28 mouse cellular contexts compared by ENCODE assay signal in genomic region chr1:186967201-186967812, GRCm38 (mm10). TPM values are rescaled to one million over a fixed set of nuclear protein-coding genes. Genes with fewer than 3 reads are reported as not detected.
A peak's percentile ranks its signal among the peaks of the same experiment; 100 is the strongest.
DNase-seq lines count a peak whose midpoint lies in the region; ATAC-seq and TF ChIP-seq lines count a peak whose summit lies in the region.
"Had no signal": no experiment of that assay in that cellular context is flagged by ENCODE, and none has a peak within 500 bp of the region (broad histone marks: within the 10 kb centered on the region; RNA-seq: fewer than 3 reads in every experiment).

TSS of gene D1Pas1 (plus strand) at chr1:186967416.

- no peaks in the 10 kb centered on the region for H3K36me3 ChIP-seq in heart, embryonic 15.5 days
- H3K36me3 ChIP-seq in ES-Bruce4 (ENCODE audit: control insufficient read depth, insufficient read depth, low read length, poor library complexity, severe bottlenecking), result no peaks in the 10 kb centered on the region
- H3K36me3 ChIP-seq: limb, embryonic 15.5 days; liver, embryonic 15.5 days; lung, embryonic 15.5 days had no signal

- no peak for ATAC-seq in heart, embryonic 15.5 days (replicated peaks; ENCODE audit: insufficient number of reproducible peaks, insufficient read depth, low FRiP score, low read depth)
- ATAC-seq in inflammation-experienced regulatory T-cells, adult 6 months, result no peak
- no peak for ATAC-seq in megakaryocyte progenitor cell, adult 5-6 weeks (replicated peaks; ENCODE audit: poor library complexity)
- ATAC-seq: forebrain, embryonic 13.5 days; hindbrain, postnatal 0 days; intestine, postnatal 0 days had no signal

- H3K9me3 ChIP-seq in heart, embryonic 15.5 days (replicated peaks), result peaks cover 15% of the 10 kb centered on the region
- peaks cover 13% of the 10 kb centered on the region for H3K9me3 ChIP-seq in ES-Bruce4 (replicated peaks; ENCODE audit: control insufficient read depth, insufficient read depth, low read length, poor library complexity, severe bottlenecking)

- peak within 1 kb of the TSS; percentile 35; the same call in 1 of the 2 replicates for H3K4me2 ChIP-seq in heart, embryonic 15.5 days
- H3K4me2 ChIP-seq: forebrain, embryonic 13.5 days; limb, embryonic 15.5 days; liver, embryonic 15.5 days; lung, embryonic 15.5 days had no signal

- 64% methylated on average over 53 of the region's 53 CpGs for WGBS in heart, embryonic 15.5 days

- no peaks in the 10 kb centered on the region for H3K27me3 ChIP-seq in heart, embryonic 15.5 days
- H3K27me3 ChIP-seq in ES-Bruce4 (ENCODE audit: control insufficient read depth, insufficient read depth, low read length, poor library complexity, severe bottlenecking), result no peaks in the 10 kb centered on the region
- H3K27me3 ChIP-seq: CH12.LX; forebrain, embryonic 13.5 days; limb, embryonic 15.5 days; liver, embryonic 15.5 days; lung, embryonic 15.5 days had no signal

- H3K4me1 ChIP-seq in heart, embryonic 15.5 days (replicated peaks), result no peaks in the 10 kb centered on the region
- H3K4me1 ChIP-seq in ES-Bruce4 (ENCODE audit: control insufficient read depth, insufficient read depth, low read length), result no peaks in the 10 kb centered on the region
- H3K4me1 ChIP-seq: forebrain, embryonic 13.5 days; limb, embryonic 15.5 days; liver, embryonic 15.5 days; lung, embryonic 15.5 days had no signal

- no peak within 1 kb of the TSS for H3K9ac ChIP-seq in heart, embryonic 15.5 days
- peak within 1 kb of the TSS; percentile 66 for H3K9ac ChIP-seq in ES-Bruce4 (ENCODE audit: low read depth, poor library complexity, severe bottlenecking)
- H3K9ac ChIP-seq: forebrain, embryonic 13.5 days; limb, embryonic 15.5 days; liver, embryonic 15.5 days; lung, embryonic 15.5 days had no signal

- no peak for DNase-seq in heart, adult 8-10 months (ENCODE audit: low spot score)
- DNase-seq in R1 (ENCODE audit: low read depth, low spot score), result peak; percentile 96
- DNase-seq in testis, postnatal 10 days (ENCODE audit: low spot score), result peak; percentile 47
- DNase-seq: adrenal gland, postnatal 10 days; cerebellum, adult 2 months; gastrocnemius, postnatal 36 days; kidney, postnatal 25 days; layer of hippocampus, postnatal 36 days; lung, postnatal 36 days; thymus, adult 2 months had no signal

- no peak within 1 kb of the TSS for H3K27ac ChIP-seq in heart, embryonic 15.5 days
- no peak within 1 kb of the TSS for H3K27ac ChIP-seq in ES-Bruce4 (ENCODE audit: insufficient read depth, low read length)
- H3K27ac ChIP-seq: forebrain, embryonic 13.5 days; hindbrain, postnatal 0 days; layer of hippocampus, adult 2 months; limb, embryonic 15.5 days; liver, embryonic 15.5 days; lung, embryonic 15.5 days had no signal

- no peak for TF ChIP-seq EP300 in ES-Bruce4 (IDR thresholded peaks at IDR 0.05; ENCODE audit: insufficient read depth, low read depth, low read length)

- no peak for TF ChIP-seq CTCF in ES-Bruce4 (IDR thresholded peaks at IDR 0.05; ENCODE audit: low read depth, low read length)

- no peak for TF ChIP-seq POLR2A in ES-Bruce4 (IDR thresholded peaks at IDR 0.05; ENCODE audit: insufficient read depth, low read length)

- H3K4me3 ChIP-seq in heart, embryonic 15.5 days, result peak within 1 kb of the TSS; percentile 3; the same call in 1 of the 2 replicates
- H3K4me3 ChIP-seq in ES-Bruce4 (ENCODE audit: low read depth, low read length), result peak within 1 kb of the TSS; percentile 64
- H3K4me3 ChIP-seq: forebrain, embryonic 13.5 days; layer of hippocampus, adult 2 months; limb, embryonic 15.5 days; liver, embryonic 15.5 days; lung, embryonic 15.5 days had no signal

RNA-seq across cellular contexts. Expression of gene D1Pas1, which starts in this region (rescaled TPM):
- polyA plus RNA-seq in heart, embryonic 15.5 days (2015; fragmentation: Nextera tagmentation; extraction: Ambion mirVana), result 0.15 and 0.30 TPM in 2 replicates
- total RNA-seq in heart, adult 8-10 months (2022), result not detected
- 2.3 and 2.5 TPM in 2 replicates for polyA plus RNA-seq in ES-Bruce4 (2011; ENCODE audit: insufficient read depth, insufficient read length, low read depth, missing spikeins)
- polyA plus RNA-seq in inflammation-experienced regulatory T-cells, adult 6 months (2017; shearing (Covaris generic)), result not detected
- total RNA-seq in megakaryocyte progenitor cell, adult 5-6 weeks (2015), result not detected in 2 replicates
- not detected in 2 replicates for total RNA-seq in megakaryocyte progenitor cell, adult 5-6 weeks (2017)
- total RNA-seq: adrenal gland, postnatal 10 days; CH12.LX; gastrocnemius, adult 18-20 months; gastrocnemius, postnatal 36 days; hindbrain, postnatal 0 days; layer of hippocampus, postnatal 36 days; left cerebral cortex, postnatal 36 days; midbrain, postnatal 0 days had no signal
- polyA plus RNA-seq: embryonic facial prominence, embryonic 14.5 days; forebrain, embryonic 13.5 days; hindbrain, postnatal 0 days; intestine, postnatal 0 days; kidney, embryonic 14.5 days; liver, embryonic 15.5 days; lung, embryonic 15.5 days; spleen, adult 2 months; thymus, adult 2 months had no signal
